Mouse (Mus musculus) heart, adult 2 months (tissue): Measurements from ENCODE around the gene Mapk12. TPM values are rescaled to one million over a fixed set of nuclear protein-coding genes. Genes with fewer than 3 reads are reported as not detected.

Experiments
- DNase-seq, 2 experiments: peaks; one replicate each; pipeline ENCODE4 v3.0.0; 2021
- H3K27ac ChIP-seq: fragments of 200-600 bp; 2 replicates; pipeline ENCODE4 v1.8.1; 2022
- H3K27me3 ChIP-seq: fragments of 200-500 bp; 2 replicates; pipeline ENCODE4 v1.6.1; 2012; ENCODE audit warnings: mild to moderate bottlenecking, low read length, inconsistent platforms, mixed read lengths; ENCODE audit not compliant: control insufficient read depth, insufficient read depth
- H3K36me3 ChIP-seq: fragments of 200-500 bp; 2 replicates; pipeline ENCODE4 v1.6.1; 2012; ENCODE audit warnings: low read length, inconsistent platforms; ENCODE audit not compliant: control insufficient read depth, insufficient read depth
- H3K4me1 ChIP-seq: fragments of 200-500 bp; 2 replicates; pipeline ENCODE4 v1.6.1; 2011; ENCODE audit warnings: low read length; ENCODE audit not compliant: control insufficient read depth, insufficient read depth
- H3K4me3 ChIP-seq: fragments of 200-600 bp; 2 replicates; pipeline ENCODE4 v1.8.1; 2022
- H3K79me2 ChIP-seq: fragments of 200-500 bp; replicated peaks from 2 replicates; pipeline ENCODE4 v1.6.1; 2012; ENCODE audit warnings: mild to moderate bottlenecking, inconsistent platforms, low read length, moderate library complexity, mixed read lengths; ENCODE audit not compliant: control insufficient read depth, insufficient read depth
- H3K9ac ChIP-seq: fragments of 200-500 bp; 2 replicates; pipeline ENCODE4 v1.6.1; 2012; ENCODE audit warnings: low read depth, mild to moderate bottlenecking, control low read depth, inconsistent platforms, low read length, mixed read lengths
- CTCF ChIP-seq: fragments of 200-600 bp; IDR thresholded peaks from 2 replicates; pipeline ENCODE4 v1.8.1; 2022; ENCODE audit warnings: antibody characterized with exemption, mild to moderate bottlenecking, moderate library complexity
- EP300 ChIP-seq: fragments of 200-500 bp; IDR thresholded peaks from 2 replicates; pipeline ENCODE4 v1.6.1; 2011; ENCODE audit warnings: low read depth, low read length, control low read depth; ENCODE audit not compliant: insufficient read depth
- POLR2A ChIP-seq: fragments of 200-500 bp; IDR thresholded peaks from 2 replicates; pipeline ENCODE4 v1.6.1; 2011; ENCODE audit warnings: mild to moderate bottlenecking, low read depth, low read length, control low read depth; ENCODE audit not compliant: insufficient read depth
- WGBS: fragments of 180-500 bp; shearing (Covaris S2); methylation state at CpG from one replicate; pipeline ENCODE4 v1.1.7; 2018; 5-methylcytosine and 5-hydroxymethylcytosine counted together
- intact Hi-C: fragments of 180-260 bp; cut with DNase I; formaldehyde crosslinking; loops from one replicate; pipeline ENCODE4 v1.15.1; 2025
- polyA plus RNA-seq: library from polyadenylated mRNA; depleted of rRNA; stranded (reverse); fragments of >200 nt; gene quantifications from 2 replicates; pipeline ENCODE4 v1.2.3, GENCODE M21; 2012
- total RNA-seq, 2 experiments: library from RNA; stranded (reverse); gene quantifications; 2 replicates each; pipeline ENCODE4 v1.2.3; 2021

The Mapk12 gene
- total and polyA plus RNA-seq, 3 experiments = 20.7 to 30.5 (median 21.1) TPM

GRCm38 (mm10) chr15:89136461-89137155, 3.9 kb downstream of the Mapk12 start:
- 95% methylated on average over 5 of the region's 5 CpGs for WGBS
- H3K4me3 ChIP-seq = no peak overlapping the region
- H3K27ac ChIP-seq = no peak overlapping the region
- TF ChIP-seq EP300 = no peak
- TF ChIP-seq CTCF = no peak
- TF ChIP-seq POLR2A = no peak
- no peak overlapping the region for H3K9ac ChIP-seq
- peaks cover 11% of the 10 kb centered on the region for H3K4me1 ChIP-seq
- H3K36me3 ChIP-seq = no peaks in the 10 kb centered on the region
- DNase-seq = no peak
- intact Hi-C loops = no loop called here
- H3K79me2 ChIP-seq = no peaks in the 10 kb centered on the region
- no peaks in the 10 kb centered on the region for H3K27me3 ChIP-seq

- intact Hi-C loops = no loop called here
- Histone ChIP-seq H3K4me1 (peaks cover 7% of the 10 kb centered on the region), H3K9ac (no peak overlapping the region), H3K27ac (no peak overlapping the region), H3K27me3 (no peaks in the 10 kb centered on the region), H3K79me2 (no peaks in the 10 kb centered on the region), H3K4me3 (no peak overlapping the region), H3K36me3 (no peaks in the 10 kb centered on the region)
- TF ChIP-seq CTCF (no peak), POLR2A (no peak), EP300 (no peak)
- peak in 1 of 2 experiments; percentile 52 for DNase-seq
- WGBS = 77% methylated on average over 3 of the region's 3 CpGs
Measured at GRCm38 (mm10) chr15:89131316-89131715, 9.2 kb downstream of the Mapk12 start.

DNA sequence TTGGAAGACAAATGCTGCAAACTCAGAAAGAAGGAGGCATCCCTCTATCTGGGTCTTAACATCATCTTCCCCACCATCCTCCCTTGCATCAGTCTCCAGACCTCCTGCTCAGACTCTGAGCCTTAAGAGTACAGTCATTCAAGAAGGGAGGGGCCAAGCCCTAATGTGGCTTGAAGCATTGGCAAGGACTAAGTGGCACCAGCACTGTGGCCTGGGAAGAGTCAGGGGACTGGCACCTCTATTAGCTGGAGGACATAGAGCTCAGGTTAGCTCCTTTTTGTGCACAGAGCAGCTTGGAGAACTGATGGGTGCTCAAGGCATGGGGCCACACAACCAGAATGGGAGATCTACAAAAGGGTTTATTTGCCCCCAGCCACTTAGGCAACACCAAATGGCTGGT, 10.3 kb downstream of the Mapk12 start:
- no peak overlapping the region for H3K4me3 ChIP-seq
- H3K27me3 ChIP-seq = no peaks in the 10 kb centered on the region
- H3K27ac ChIP-seq = no peak overlapping the region
- no peaks in the 10 kb centered on the region for H3K36me3 ChIP-seq
- intact Hi-C loops = no loop called here
- H3K9ac ChIP-seq = no peak overlapping the region
- peaks cover 7% of the 10 kb centered on the region for H3K4me1 ChIP-seq
- no peak for TF ChIP-seq EP300
- no peak for TF ChIP-seq POLR2A
- TF ChIP-seq CTCF = no peak
- no peak for DNase-seq
- H3K79me2 ChIP-seq = no peaks in the 10 kb centered on the region

GRCm38 (mm10) chr15:89128382-89129350, 11.8 kb downstream of the Mapk12 start, which contains the start of gene Hdac10:
TSS of gene Hdac10 (minus strand) at chr15:89128700.
- Histone ChIP-seq H3K79me2 (no peaks in the 10 kb centered on the region), H3K27ac (peak within 1 kb of the TSS; percentile 93), H3K4me1 (peaks cover 7% of the 10 kb centered on the region), H3K4me3 (peak within 1 kb of the TSS; percentile 67), H3K9ac (peak within 1 kb of the TSS; percentile 62), H3K27me3 (no peaks in the 10 kb centered on the region), H3K36me3 (no peaks in the 10 kb centered on the region)
- intact Hi-C loops = loop anchor here (2.0 kb wide), 1 partner anchor 68 kb away; the partner anchor contains the start of gene Dennd6b
- DNase-seq = peak; percentile 87 to 92
- 3% methylated on average over 36 of the region's 36 CpGs for WGBS
- no peak; the same call in 1 of the 2 replicates for TF ChIP-seq CTCF
- peak; percentile 80 for TF ChIP-seq POLR2A
- TF ChIP-seq EP300 = peak; percentile 75

- no peak for DNase-seq
- intact Hi-C loops = no loop called here
- Histone ChIP-seq H3K79me2 (no peaks in the 10 kb centered on the region), H3K27me3 (no peaks in the 10 kb centered on the region), H3K9ac (peak overlapping the region; percentile 3; the same call in 1 of the 2 replicates), H3K36me3 (no peaks in the 10 kb centered on the region), H3K27ac (peak overlapping the region; percentile 93), H3K4me1 (peaks cover 10% of the 10 kb centered on the region), H3K4me3 (peak overlapping the region; percentile 67)
- TF ChIP-seq POLR2A (no peak), EP300 (no peak), CTCF (no peak)
- 77% methylated on average over 8 of the region's 8 CpGs for WGBS
Measured at GRCm38 (mm10) chr15:89127364-89127940, 13.1 kb downstream of the Mapk12 start.
